Mouse (Mus musculus) hematopoietic stem cell, adult 5-6 weeks (primary cell): ENCODE measurements at regions not wholly inside any gene's neighbourhood (a gene's known extent, or its start where the extent isn't known, plus 50 kb on each side); places are given as distances from the start of the nearest gene placed in this dataset.

Experiments
- ATAC-seq, 2 experiments: fragments of 125-278 bp in 1 of 2; replicated peaks in 1 of 2; 2 replicates each; pipeline ENCODE4 v1.8.0; 2016 to 2017; ENCODE audit warnings: inconsistent platforms in 2 of 2, mild to moderate bottlenecking in 2 of 2, moderate number of reproducible peaks in 2 of 2, low read depth in 1 of 2, moderate TSS enrichment in 1 of 2; ENCODE audit not compliant: low FRiP score in 2 of 2, poor library complexity in 2 of 2, severe bottlenecking in 2 of 2, insufficient read depth in 1 of 2, low TSS enrichment in 1 of 2

- ATAC-seq: no peak
These were observed 938.1 kb downstream of the Robo2 start for GRCm38 (mm10) chr16:73473502-73473901.

GRCm38 (mm10) chr16:73471547-73471946 is 940.1 kb downstream of the Robo2 start:
- ATAC-seq: no peak

- no peak for ATAC-seq
These were observed 941.1 kb downstream of the Robo2 start for GRCm38 (mm10) chr16:73470535-73470934.

- no peak for ATAC-seq
These were observed 945.3 kb downstream of the Robo2 start for GRCm38 (mm10) chr16:73466296-73466695.

GRCm38 (mm10) chr16:73462516-73462915 is 949.1 kb downstream of the Robo2 start:
- ATAC-seq: no peak

GRCm38 (mm10) chr16:73450634-73451245 is 960.9 kb downstream of the Robo2 start:
- ATAC-seq: no peak

GRCm38 (mm10) chr16:73449836-73450235 is 961.8 kb downstream of the Robo2 start:
- ATAC-seq: no peak

GRCm38 (mm10) chr16:73435726-73436125 is 975.9 kb downstream of the Robo2 start:
- ATAC-seq: no peak

GRCm38 (mm10) chr16:73424851-73425250 is 986.8 kb downstream of the Robo2 start:
- no peak for ATAC-seq

GRCm38 (mm10) chr16:73424311-73424710 is 987.3 kb downstream of the Robo2 start:
- no peak for ATAC-seq

- no peak for ATAC-seq
These were observed 1007.1 kb downstream of the Robo2 start for GRCm38 (mm10) chr16:73404509-73404908.

- ATAC-seq: no peak
These were observed 1007.5 kb downstream of the Robo2 start for GRCm38 (mm10) chr16:73404099-73404498.

- ATAC-seq: no peak
These were observed 1032.6 kb downstream of the Robo2 start for GRCm38 (mm10) chr16:73379056-73379455.

GRCm38 (mm10) chr16:73374608-73375165 is 1036.9 kb downstream of the Robo2 start:
- no peak for ATAC-seq

GRCm38 (mm10) chr16:73368607-73369233 is 1042.9 kb downstream of the Robo2 start:
- ATAC-seq: no peak

- ATAC-seq: no peak
These were observed 1043.7 kb downstream of the Robo2 start for GRCm38 (mm10) chr16:73367926-73368325.

- ATAC-seq: no peak
These were observed 1044.3 kb downstream of the Robo2 start for GRCm38 (mm10) chr16:73367226-73367840.

GRCm38 (mm10) chr16:73350698-73351097 is 1042.6 kb downstream of the Robo1 start:
- ATAC-seq: no peak
